Comparison of ENCODE assay signal across 20 mouse cellular contexts in genomic region chr10:26325320-26325719, GRCm38 (mm10). TPM values are rescaled to one million over a fixed set of nuclear protein-coding genes. Genes with fewer than 3 reads are reported as not detected.
DNase-seq lines count a peak whose midpoint lies in the region; ATAC-seq and TF ChIP-seq lines count a peak whose summit lies in the region.
"Had no signal": no experiment of that assay in that cellular context is flagged by ENCODE, and none has a peak within 500 bp of the region (broad histone marks: within the 10 kb centered on the region; RNA-seq: fewer than 3 reads in every experiment).

No protein-coding gene starts in this region.

- ATAC-seq in heart, postnatal 0 days (ENCODE audit: insufficient read depth, low read depth) = no peak
- peak; percentile 87 for ATAC-seq in CD4-positive, CD25-positive, alpha-beta regulatory T cell, adult 4 months
- ATAC-seq in hematopoietic stem cell, adult 5-6 weeks (replicated peaks in 1 of 2; ENCODE audit: insufficient read depth in 1 of 2, low FRiP score in 2 of 2, low TSS enrichment in 1 of 2, low read depth in 1 of 2, poor library complexity in 2 of 2, severe bottlenecking in 2 of 2) = peak; percentile 55 to 76
- ATAC-seq: forebrain, postnatal 0 days; liver, embryonic 12.5 days had no signal

- no peak for DNase-seq in heart, postnatal 0 days (ENCODE audit: low spot score)
- DNase-seq in heart, postnatal 4 days = no peak
- DNase-seq in splenic B cell, adult 2 months (ENCODE audit: low read depth, low spot score) = peak; percentile 34
- DNase-seq in adrenal gland, adult 18-20 months (ENCODE audit: low spot score in 2 of 2) = no peak
- DNase-seq in right cerebral cortex, adult 18-20 months = no peak
- no peak for DNase-seq in kidney, adult 8-10 months
- DNase-seq: cerebellum, adult 11 months; cerebellum, postnatal 25 days; forebrain, postnatal 0 days; gastrocnemius, postnatal 14 days; kidney, adult 18-20 months; kidney, postnatal 25 days had no signal

- WGBS in heart, postnatal 0 days = 75% methylated on average over 2 of the region's 2 CpGs

- no peak for TF ChIP-seq CTCF in heart, postnatal 0 days (IDR thresholded peaks at IDR 0.05; ENCODE audit: low read depth)

- H3K27me3 ChIP-seq in heart, postnatal 0 days (ENCODE audit: control insufficient read depth, insufficient read depth, low read length) = no peaks in the 10 kb centered on the region
- no peaks in the 10 kb centered on the region for H3K27me3 ChIP-seq in splenic B cell, adult 2 months (ENCODE audit: control insufficient read depth, insufficient read depth, low read length, poor library complexity, severe bottlenecking)
- H3K27me3 ChIP-seq: heart, embryonic 13.5 days; hindbrain, embryonic 13.5 days; liver, embryonic 12.5 days; stomach, embryonic 15.5 days had no signal

- no peak overlapping the region for H3K4me2 ChIP-seq in heart, postnatal 0 days (ENCODE audit: low read depth, low read length)
- H3K4me2 ChIP-seq: heart, embryonic 13.5 days; hindbrain, embryonic 13.5 days; liver, embryonic 12.5 days; midbrain, embryonic 11.5 days; stomach, embryonic 15.5 days had no signal

- TF ChIP-seq EP300 in heart, postnatal 0 days (IDR thresholded peaks at IDR 0.05; ENCODE audit: low read depth) = no peak

- H3K9me3 ChIP-seq in heart, postnatal 0 days (replicated peaks; ENCODE audit: control insufficient read depth, low read length) = no peaks in the 10 kb centered on the region
- H3K9me3 ChIP-seq: heart, embryonic 13.5 days; hindbrain, embryonic 13.5 days; liver, embryonic 12.5 days; stomach, embryonic 15.5 days had no signal

- no peak overlapping the region for H3K9ac ChIP-seq in heart, postnatal 0 days (replicated peaks; ENCODE audit: low read depth, low read length)
- H3K9ac ChIP-seq: forebrain, postnatal 0 days; heart, embryonic 13.5 days; hindbrain, embryonic 13.5 days; liver, embryonic 12.5 days; stomach, embryonic 15.5 days had no signal

- 0 out of 2 replicates have a peak, but pooled peaks cover 7% of the 10 kb centered on the region for H3K36me3 ChIP-seq in heart, postnatal 0 days (replicated peaks; ENCODE audit: control insufficient read depth, insufficient read depth, low read length)
- no peaks in the 10 kb centered on the region; the same call in 1 of the 2 replicates for H3K36me3 ChIP-seq in splenic B cell, adult 2 months (ENCODE audit: control insufficient read depth, insufficient read depth, low read length, poor library complexity, severe bottlenecking)
- H3K36me3 ChIP-seq: stomach, embryonic 15.5 days had no signal

- H3K4me1 ChIP-seq in heart, postnatal 0 days (ENCODE audit: control insufficient read depth, insufficient read depth) = no peaks in the 10 kb centered on the region
- H3K4me1 ChIP-seq: liver, embryonic 12.5 days; stomach, embryonic 15.5 days had no signal

- H3K4me3 ChIP-seq in heart, postnatal 0 days (ENCODE audit: low read depth, low read length) = no peak overlapping the region
- H3K4me3 ChIP-seq: heart, embryonic 13.5 days; hindbrain, embryonic 13.5 days; liver, embryonic 12.5 days; myocyte; stomach, embryonic 15.5 days had no signal

- peak overlapping the region; percentile 43; the same call in 1 of the 2 replicates for H3K27ac ChIP-seq in heart, postnatal 0 days (ENCODE audit: low read depth)
- H3K27ac ChIP-seq: heart, embryonic 13.5 days; hindbrain, embryonic 13.5 days; liver, embryonic 12.5 days; stomach, embryonic 15.5 days had no signal

RNA-seq across cellular contexts. Expression of gene L3mbtl3, which starts 50.5 kb away (rescaled TPM):
- total RNA-seq in heart, postnatal 0 days (2014; rRNA removed; ENCODE audit: low replicate concordance) = 5.1 and 9.7 TPM in 2 replicates
- polyA plus RNA-seq in heart, postnatal 0 days (2015; fragmentation: Nextera tagmentation; extraction: Ambion mirVana) = 4.7 and 5.2 TPM in 2 replicates
- total RNA-seq in heart, postnatal 4 days (2021) = 10 to 100 TPM; 11.4 to 11.8 TPM
- polyA plus RNA-seq in CD4-positive, CD25-positive, alpha-beta regulatory T cell, adult 4 months (2017; shearing (Covaris generic)) = 10 to 100 TPM; 13.4 to 14.9 TPM
- 28.3 and 37.7 TPM in 2 replicates for total RNA-seq in hematopoietic stem cell, adult 5-6 weeks (2017)
- 10 to 100 TPM in 1 of 2 experiments, 1 to 10 TPM in 1; 6.9 to 10.7 TPM for total RNA-seq in adrenal gland, adult 18-20 months (2021)
